Mouse (Mus musculus) G1E (cell line): ENCODE data around the gene Epx. TPM values are rescaled to one million over a fixed set of nuclear protein-coding genes. Genes with fewer than 3 reads are reported as not detected.

ENCODE experiments used
- ATAC-seq: 2 replicates; pipeline ENCODE4 v1.8.0; 2016; ENCODE audit warnings: mild to moderate bottlenecking; ENCODE audit not compliant: insufficient number of reproducible peaks, poor library complexity, low FRiP score, severe bottlenecking; ENCODE audit errors: extremely low read depth
- DNase-seq: peaks from one replicate; pipeline ENCODE4 v3.0.0; 2012; ENCODE audit warnings: low spot score
- H3K27me3 ChIP-seq: 2 replicates; pipeline ENCODE4 v1.6.1; 2012; ENCODE audit warnings: mild to moderate bottlenecking, low read length, inconsistent platforms; ENCODE audit not compliant: insufficient read depth
- H3K36me3 ChIP-seq: replicated peaks from 2 replicates; pipeline ENCODE3; 2012; ENCODE audit warnings: mild to moderate bottlenecking, inconsistent platforms
- H3K4me1 ChIP-seq: 2 replicates; pipeline ENCODE4 v1.6.1; 2012; ENCODE audit warnings: low read depth, low read length, inconsistent platforms, mixed read lengths; ENCODE audit not compliant: insufficient read depth
- H3K4me3 ChIP-seq: 2 replicates; pipeline ENCODE4 v1.5.1; 2012; ENCODE audit warnings: low read depth, mild to moderate bottlenecking, inconsistent platforms, low read length, moderate library complexity, mixed read lengths
- H3K9me3 ChIP-seq: replicated peaks from 2 replicates; pipeline ENCODE4 v1.6.1; 2012; ENCODE audit warnings: inconsistent platforms
- CTCF ChIP-seq: IDR thresholded peaks from 2 replicates; pipeline ENCODE4 v1.5.1; 2012; ENCODE audit warnings: low read depth, low read length, inconsistent platforms, mixed read lengths
- GATA1 ChIP-seq: IDR thresholded peaks from 2 replicates; pipeline ENCODE4 v1.6.1; 2012; ENCODE audit warnings: borderline replicate concordance, low read length, inconsistent platforms, mixed read lengths
- GATA2 ChIP-seq: IDR thresholded peaks from 2 replicates; pipeline ENCODE4 v1.6.1; 2012; ENCODE audit warnings: low read depth, low read length, inconsistent platforms, borderline replicate concordance
- POLR2AphosphoS5 ChIP-seq: IDR thresholded peaks from 2 replicates; pipeline ENCODE4 v1.6.1; 2012; ENCODE audit warnings: low read depth, low read length, inconsistent platforms; ENCODE audit not compliant: insufficient replicate concordance
- TAL1 ChIP-seq: conservative IDR thresholded peaks from 2 replicates; pipeline ENCODE4 v1.6.1; 2012; ENCODE audit warnings: low read depth, low read length, inconsistent platforms, mixed read lengths
- polyA plus RNA-seq: library from polyadenylated mRNA; stranded (reverse); fragments of >175 nt; gene quantifications from 2 replicates; pipeline ENCODE4 v1.2.3, GENCODE M21; 2012
- total RNA-seq, 2 experiments: library from RNA; stranded (forward) in 1 of 2; stranded (reverse) in 1 of 2; fragments of 200-1000 nt in 1 of 2; fragments of >200 nt in 1 of 2; fragmentation: Nextera tagmentation in 1 of 2; gene quantifications; 2 replicates each; pipeline ENCODE4 v1.2.3; 2014 to 2017

The Epx gene
- total RNA-seq (2014; fragmentation: Nextera tagmentation) (not detected in 2 replicates), total RNA-seq (2017) (0.29 TPM in 1 of 2 replicates, not detected in the other), polyA plus RNA-seq (not detected in 2 replicates)

DNA sequence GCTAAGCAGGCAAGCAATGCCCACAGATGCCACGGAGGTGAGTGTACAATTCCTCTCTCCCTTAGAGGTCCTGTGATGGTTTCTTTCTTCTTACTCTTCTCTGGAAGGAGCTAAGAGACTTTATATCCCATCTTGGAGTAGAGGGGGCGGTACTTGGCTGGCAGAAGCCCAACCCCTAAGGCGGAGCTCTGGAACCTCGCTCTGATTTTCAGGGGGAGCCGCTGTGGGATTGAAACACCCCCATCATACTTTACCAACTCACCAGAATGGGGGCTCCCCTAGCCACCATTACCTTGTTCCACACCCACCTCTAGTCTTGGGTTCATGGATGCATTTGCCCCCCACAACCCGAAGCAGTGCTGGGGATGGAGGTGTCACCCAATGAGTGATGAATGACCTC lies at the start of gene Epx:
Epx (minus strand) TSS at position 101 of the 400 bp plus-strand sequence.
- DNase-seq = no peak
- no peaks in the 10 kb centered on the region for H3K9me3 ChIP-seq
- H3K4me3 ChIP-seq = no peak within 1 kb of the TSS
- no peak for ATAC-seq
- no peaks in the 10 kb centered on the region for H3K4me1 ChIP-seq
- peaks cover 30% of the 10 kb centered on the region for H3K27me3 ChIP-seq
- H3K36me3 ChIP-seq = no peaks in the 10 kb centered on the region
- TF ChIP-seq TAL1 = no peak
- no peak for TF ChIP-seq GATA1
- TF ChIP-seq CTCF = no peak
- no peak for TF ChIP-seq GATA2
- no peak for TF ChIP-seq POLR2AphosphoS5

DNA sequence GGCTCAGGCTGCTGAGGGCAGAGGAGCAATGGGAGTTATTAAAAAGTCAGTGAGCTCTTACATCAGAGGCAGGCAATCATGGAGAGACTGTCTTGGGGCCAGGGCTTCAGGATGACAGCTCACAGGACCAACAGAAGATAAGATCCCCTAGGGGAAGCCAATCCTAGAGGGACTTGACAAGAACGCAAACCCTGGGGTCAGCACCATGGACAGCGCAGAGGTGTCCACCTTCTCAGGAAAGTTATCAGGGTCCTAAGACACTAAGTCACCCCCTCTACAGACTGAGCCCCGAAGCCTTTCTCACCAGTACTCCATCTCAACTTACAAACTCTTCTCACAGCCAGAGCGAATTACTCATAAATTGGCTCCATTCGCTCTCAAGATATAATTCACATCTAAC lies 45.6 kb upstream of the Epx start, which contains the start of gene Olfr464:
Olfr464 (minus strand) TSS at position 2 of the 400 bp plus-strand sequence.
- ATAC-seq (no peak), DNase-seq (peak; percentile 6)
- Histone ChIP-seq H3K4me3 (no peak within 1 kb of the TSS), H3K36me3 (no peaks in the 10 kb centered on the region), H3K9me3 (no peaks in the 10 kb centered on the region), H3K4me1 (no peaks in the 10 kb centered on the region), H3K27me3 (no peaks in the 10 kb centered on the region)
- TF ChIP-seq GATA2 (no peak), CTCF (no peak), TAL1 (no peak), POLR2AphosphoS5 (no peak), GATA1 (no peak)

DNA sequence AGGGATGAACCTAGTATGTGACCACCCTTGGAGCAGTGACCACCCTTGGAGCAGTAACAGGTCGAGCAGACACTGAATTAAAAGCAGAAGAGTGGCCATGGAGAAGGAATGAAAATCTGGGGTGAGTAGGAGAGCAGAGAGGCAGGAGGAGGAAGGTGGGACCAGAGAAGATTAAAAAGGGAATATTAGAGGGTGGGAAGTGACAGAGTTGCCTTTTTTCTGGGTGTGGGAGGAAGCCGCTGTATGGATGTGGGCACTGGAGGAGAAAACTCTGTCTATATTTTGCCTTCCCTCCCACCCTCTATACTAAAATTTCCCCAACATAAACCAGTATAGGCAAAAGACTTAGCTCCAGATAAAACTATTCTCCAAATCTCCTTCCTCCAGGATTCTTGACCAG lies 45.0 kb upstream of the Epx start:
- H3K9me3 ChIP-seq = no peaks in the 10 kb centered on the region
- DNase-seq = no peak
- H3K27me3 ChIP-seq = no peaks in the 10 kb centered on the region
- ATAC-seq = no peak
- H3K4me1 ChIP-seq = no peaks in the 10 kb centered on the region
- TF ChIP-seq GATA1 (no peak), GATA2 (no peak), POLR2AphosphoS5 (no peak), CTCF (no peak), TAL1 (no peak)
- no peaks in the 10 kb centered on the region for H3K36me3 ChIP-seq
- H3K4me3 ChIP-seq = no peak overlapping the region

DNA sequence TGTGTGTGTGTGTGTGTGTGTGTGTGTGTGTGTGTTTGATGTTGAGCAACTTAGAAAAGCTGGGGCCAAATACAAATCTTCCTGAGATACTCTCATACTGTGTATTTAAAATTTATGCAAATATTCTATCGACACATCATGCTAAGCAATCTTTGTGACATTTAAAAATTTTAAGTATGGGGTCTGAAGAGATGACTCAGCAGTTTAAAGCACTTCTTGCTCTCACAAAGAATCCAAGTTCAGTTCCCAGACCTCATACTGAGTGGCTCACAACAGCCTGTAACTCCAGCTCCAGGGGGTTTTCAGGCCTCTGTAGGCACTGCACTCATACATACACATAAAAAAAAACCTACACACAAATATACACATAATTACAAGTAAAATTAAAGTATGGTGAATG lies 40.7 kb upstream of the Epx start:
- no peaks in the 10 kb centered on the region for H3K36me3 ChIP-seq
- ATAC-seq = no peak
- TF ChIP-seq CTCF = no peak
- no peak for TF ChIP-seq GATA1
- no peak for TF ChIP-seq TAL1
- no peak for TF ChIP-seq POLR2AphosphoS5
- no peak for TF ChIP-seq GATA2
- no peak for DNase-seq
- H3K4me3 ChIP-seq = no peak overlapping the region
- H3K9me3 ChIP-seq = no peaks in the 10 kb centered on the region
- H3K27me3 ChIP-seq = no peaks in the 10 kb centered on the region
- H3K4me1 ChIP-seq = no peaks in the 10 kb centered on the region

DNA sequence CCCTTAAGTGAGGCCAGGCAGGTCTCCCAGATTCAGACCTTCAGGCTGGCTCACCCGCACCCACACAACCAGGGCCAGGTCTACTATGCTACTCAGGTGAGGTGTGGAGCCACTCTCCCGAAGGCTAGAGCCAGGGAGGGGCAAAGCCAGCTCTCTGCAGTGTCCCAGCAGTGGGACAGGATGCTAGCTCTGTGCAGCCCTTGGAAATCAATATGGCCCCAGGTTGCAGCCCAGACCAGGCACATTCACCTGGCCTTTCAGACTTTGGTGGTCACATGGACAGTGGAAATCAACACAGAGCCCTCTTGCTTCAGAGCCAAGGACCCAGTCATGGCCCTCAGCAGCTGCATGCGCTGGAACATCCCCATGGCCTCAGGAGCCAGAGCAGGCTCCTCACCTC lies 29.0 kb upstream of the Epx start:
- H3K9me3 ChIP-seq = no peaks in the 10 kb centered on the region
- no peaks in the 10 kb centered on the region for H3K4me1 ChIP-seq
- ATAC-seq = no peak
- H3K36me3 ChIP-seq = no peaks in the 10 kb centered on the region
- no peak overlapping the region for H3K4me3 ChIP-seq
- TF ChIP-seq GATA1 = no peak
- TF ChIP-seq TAL1 = no peak
- no peak for TF ChIP-seq GATA2
- no peak for TF ChIP-seq POLR2AphosphoS5
- TF ChIP-seq CTCF = no peak
- peaks cover 12% of the 10 kb centered on the region for H3K27me3 ChIP-seq
- no peak for DNase-seq

DNA sequence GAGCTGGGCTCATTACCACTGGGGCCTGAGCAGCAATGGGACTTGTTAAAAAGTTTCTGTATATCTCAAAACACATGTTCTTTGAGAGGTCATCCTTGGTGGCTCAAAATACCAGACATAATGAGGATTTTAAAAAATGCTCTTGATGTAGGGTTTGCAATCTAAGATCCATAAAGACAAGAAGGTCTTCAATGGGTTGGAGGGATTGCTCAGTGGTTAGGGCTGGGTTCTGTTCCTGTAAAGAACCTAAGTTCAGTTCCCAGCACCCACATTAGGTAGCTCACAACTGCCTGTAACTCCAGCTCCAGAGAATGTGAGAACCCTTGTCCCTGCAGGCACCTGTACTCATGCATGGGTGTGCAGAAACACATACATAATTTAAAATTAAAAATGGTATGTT lies 22.0 kb upstream of the Epx start, which contains the start of gene Olfr463:
Olfr463 (minus strand) TSS at position 101 of the 400 bp plus-strand sequence.
- ATAC-seq (no peak), DNase-seq (no peak)
- Histone ChIP-seq H3K4me1 (no peaks in the 10 kb centered on the region), H3K4me3 (no peak within 1 kb of the TSS), H3K9me3 (no peaks in the 10 kb centered on the region), H3K27me3 (peaks cover 22% of the 10 kb centered on the region), H3K36me3 (no peaks in the 10 kb centered on the region)
- TF ChIP-seq TAL1 (no peak), CTCF (no peak), GATA1 (no peak), GATA2 (no peak)

DNA sequence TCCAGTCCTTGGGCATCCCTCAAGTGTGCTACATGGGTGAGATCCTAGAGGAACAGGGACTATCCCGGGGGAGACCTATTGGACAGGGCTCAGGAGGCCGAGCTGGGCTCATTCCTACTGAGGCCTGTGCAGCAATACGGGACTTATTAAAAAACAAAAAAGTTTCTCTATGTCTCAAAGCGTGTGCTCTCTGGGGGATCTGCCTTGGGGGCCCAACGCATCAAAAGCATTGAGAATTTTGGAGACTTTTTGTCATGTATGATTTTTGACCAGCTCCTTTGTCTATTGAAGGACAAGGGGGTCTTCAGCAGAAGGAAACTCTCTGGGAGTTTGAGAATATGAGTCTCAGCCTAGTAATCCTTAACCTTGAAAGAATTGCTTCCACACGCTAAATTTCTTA lies 16.8 kb upstream of the Epx start, which contains the start of gene Olfr462:
Olfr462 (minus strand) TSS at position 101 of the 400 bp plus-strand sequence.
- ATAC-seq (no peak), DNase-seq (no peak)
- H3K9me3 ChIP-seq = no peaks in the 10 kb centered on the region
- TF ChIP-seq POLR2AphosphoS5 (no peak), TAL1 (no peak), CTCF (no peak), GATA1 (no peak), GATA2 (no peak)
- peaks cover 20% of the 10 kb centered on the region for H3K27me3 ChIP-seq
- no peaks in the 10 kb centered on the region for H3K36me3 ChIP-seq
- H3K4me1 ChIP-seq = no peaks in the 10 kb centered on the region
- H3K4me3 ChIP-seq = no peak within 1 kb of the TSS
